Mouse (Mus musculus) activated CD4-positive, CD25-positive, alpha-beta regulatory T cell, adult 4 months (primary cell): ENCODE results near the gene Clpp. TPM values are rescaled to one million over a fixed set of nuclear protein-coding genes. Genes with fewer than 3 reads are reported as not detected.

ENCODE experiments used
- ATAC-seq: one replicate; pipeline ENCODE4 v1.8.0; 2017
- polyA plus RNA-seq, 2 experiments: library from polyadenylated mRNA; unstranded; fragments of 100-300 nt; shearing (Covaris generic); gene quantifications; one replicate each; pipeline ENCODE4 v1.2.1; 2017

Clpp gene
- polyA plus RNA-seq, 2 experiments from 2014 or later, result 79.3 to 85.4 TPM

DNA sequence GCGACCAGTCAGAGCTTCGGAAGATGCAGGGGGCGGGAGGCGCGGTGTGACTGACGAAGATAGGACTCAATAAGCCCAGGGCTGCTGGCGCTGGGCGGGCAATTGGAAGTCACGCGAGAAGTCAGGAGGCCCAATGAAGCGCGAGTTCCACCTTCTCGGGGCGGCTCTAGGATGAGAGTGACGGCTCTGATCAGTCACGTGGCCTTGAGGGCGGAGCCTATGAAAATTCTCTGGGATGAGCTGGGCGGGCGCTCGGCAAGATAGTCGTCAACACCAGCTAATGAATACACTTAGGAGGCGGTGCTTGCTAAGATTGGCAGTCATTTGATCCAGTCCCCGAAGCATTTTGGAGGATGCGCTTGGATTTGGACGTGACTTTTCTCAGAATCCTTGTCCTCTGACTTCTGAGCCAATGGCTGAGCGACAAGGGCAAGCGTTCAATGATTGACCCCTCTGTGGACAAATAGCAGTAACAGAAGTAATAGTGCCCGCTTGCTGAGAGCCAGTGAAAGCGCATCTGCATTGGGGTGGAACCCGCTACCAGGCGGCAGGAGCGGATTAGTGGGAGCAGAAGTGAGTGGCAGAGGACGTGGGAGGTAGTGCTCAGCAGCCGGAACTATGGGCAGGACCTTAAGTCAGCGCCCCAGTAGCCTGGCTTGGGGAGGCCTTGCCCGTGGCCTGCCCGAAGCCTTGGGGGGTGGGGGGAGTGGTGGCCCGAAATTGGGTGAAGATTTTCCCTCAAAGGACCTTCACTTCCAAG is 41.7 kb downstream of the Clpp start:
- ATAC-seq, result peak; percentile 86

DNA sequence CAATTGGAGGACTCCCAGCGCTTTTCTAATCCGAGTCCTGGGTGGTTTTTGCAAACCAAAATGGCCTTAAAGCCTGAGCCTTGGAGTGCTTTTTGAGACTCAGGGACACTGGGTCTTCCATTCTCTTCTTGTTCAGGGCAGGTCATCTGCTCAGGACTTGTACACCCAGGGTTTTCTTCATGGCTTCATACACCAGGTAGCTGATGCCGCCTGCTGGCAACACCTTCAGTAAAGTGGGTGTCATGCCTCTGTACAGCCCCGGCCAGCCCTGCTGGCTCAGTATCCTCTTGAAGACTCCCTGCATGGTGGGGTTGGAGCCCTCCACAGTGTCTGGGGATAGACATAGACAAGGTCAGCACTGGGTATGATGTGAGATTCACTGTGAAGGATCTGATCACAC is 42.7 kb downstream of the Clpp start:
- no peak for ATAC-seq

DNA sequence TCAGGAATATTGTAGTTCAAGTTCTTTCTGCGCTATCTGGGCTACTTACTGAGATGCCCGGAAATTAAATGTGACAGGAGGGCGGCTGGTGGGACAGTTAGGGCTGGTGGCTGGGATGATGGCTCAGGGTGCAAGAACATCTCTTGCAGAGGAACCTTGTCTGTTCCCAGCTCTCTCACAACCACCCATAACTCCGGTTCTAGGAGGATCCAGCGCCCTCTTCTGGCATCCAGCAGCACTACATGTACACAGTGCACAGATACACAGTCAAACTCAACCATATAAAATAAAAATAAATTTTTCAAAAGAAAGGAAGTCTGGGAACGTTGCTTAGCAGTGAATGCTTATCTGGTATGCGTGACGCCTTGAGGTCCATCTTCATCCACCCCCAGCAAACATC is 48.9 kb downstream of the Clpp start:
- ATAC-seq, result no peak

DNA sequence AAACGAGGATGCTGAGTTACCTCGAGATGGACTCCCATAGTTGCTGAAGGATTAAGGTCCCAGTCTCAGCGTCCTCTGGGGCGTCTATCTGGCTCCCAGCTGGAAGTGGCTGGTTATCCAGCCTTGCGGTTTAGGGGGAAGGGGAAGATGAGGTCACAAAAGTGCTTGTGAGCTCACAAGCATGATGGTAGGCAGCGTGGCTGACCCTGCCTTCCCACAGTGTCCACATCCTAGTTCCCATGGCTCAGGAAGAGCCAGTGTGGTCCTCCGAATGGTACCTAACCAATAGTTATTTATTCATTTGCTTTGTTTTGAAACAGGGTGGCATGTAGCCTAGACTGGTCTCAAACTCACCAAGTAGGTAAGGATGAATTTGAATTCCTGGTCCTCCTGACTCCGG is 51.4 kb downstream of the Clpp start, which contains the start of gene Slc25a41:
Gene Slc25a41, minus strand, starts transcription at position 101 of the 400 bp plus-strand sequence.
- no peak for ATAC-seq

Other genes starting within 250 kb of the Clpp start
- not detected for gene Nrtn, start 232.8 kb upstream of the Clpp start, polyA plus RNA-seq
- gene Dus3l, start 225.5 kb upstream of the Clpp start, polyA plus RNA-seq, result 10 to 100 TPM; 24.3 to 32.7 TPM
- gene Prr22, start 220.1 kb upstream of the Clpp start, polyA plus RNA-seq, result under 1 TPM; 0.33 to 0.74 TPM
- gene Rfx2, start 159.3 kb upstream of the Clpp start, polyA plus RNA-seq, result 1 to 10 TPM; 1.4 to 1.9 TPM
- under 1 TPM in 1 of 2 experiments, not detected in 1; 0.21 TPM for gene Acsbg2, start 115.9 kb upstream of the Clpp start, polyA plus RNA-seq
- gene 1700061G19Rik, start 114.8 kb upstream of the Clpp start, polyA plus RNA-seq, result under 1 TPM; 0.28 to 0.37 TPM
- gene Mllt1, start 54.9 kb upstream of the Clpp start, polyA plus RNA-seq, result 1 to 10 TPM; 4.6 to 6.4 TPM
- gene Acer1, start 8.2 kb upstream of the Clpp start, polyA plus RNA-seq, result not detected
- gene Alkbh7, start 7.0 kb downstream of the Clpp start, polyA plus RNA-seq, result 10 to 100 TPM; 22.6 to 26.9 TPM
- gene Pspn, start 9.7 kb downstream of the Clpp start, polyA plus RNA-seq, result not detected
- gene Gtf2f1, start 21.0 kb downstream of the Clpp start, polyA plus RNA-seq, result 10 to 100 TPM; 63.3 to 89.3 TPM
- gene Gm17949, start 21.2 kb downstream of the Clpp start, polyA plus RNA-seq, result under 1 TPM in 1 of 2 experiments, not detected in 1; 0.57 TPM
- gene Khsrp, start 41.2 kb downstream of the Clpp start, polyA plus RNA-seq, result 10 to 100 TPM; 19.6 to 30.9 TPM
- not detected for gene Slc25a41, start 51.3 kb downstream of the Clpp start, polyA plus RNA-seq
- under 1 TPM; 0.46 to 0.73 TPM for gene Crb3, start 68.8 kb downstream of the Clpp start, polyA plus RNA-seq
- gene Slc25a23, start 69.6 kb downstream of the Clpp start, polyA plus RNA-seq, result 1 to 10 TPM; 1.5 to 3.2 TPM
- 100 to 1,000 TPM; 205 to 208 TPM for gene Dennd1c, start 88.2 kb downstream of the Clpp start, polyA plus RNA-seq
- 1 to 10 TPM; 3.5 to 4.2 TPM for gene Tubb4a, start 97.5 kb downstream of the Clpp start, polyA plus RNA-seq
- 1 to 10 TPM; 9.0 to 9.9 TPM for gene Tnfsf9, start 115.0 kb downstream of the Clpp start, polyA plus RNA-seq
- 1 to 10 TPM; 1.1 to 2.1 TPM for gene Cd70, start 159.5 kb downstream of the Clpp start, polyA plus RNA-seq
- gene Tnfsf14, start 203.9 kb downstream of the Clpp start, polyA plus RNA-seq, result 10 to 100 TPM in 1 of 2 experiments, 1 to 10 TPM in 1; 7.9 to 12.8 TPM
- under 1 TPM in 1 of 2 experiments, not detected in 1; 0.41 TPM for gene C3, start 237.8 kb downstream of the Clpp start, polyA plus RNA-seq